Mouse (Mus musculus) neural tube, embryonic 11.5 days (tissue): Measurements from ENCODE around the gene Cyb5r2. TPM values are rescaled to one million over a fixed set of nuclear protein-coding genes. Genes with fewer than 3 reads are reported as not detected.

Experiments used
- ATAC-seq: fragments of 200-750 bp; cut with Nextera tagmentation; 2 replicates; pipeline ENCODE4 v1.8.0; 2017; ENCODE audit warnings: moderate number of reproducible peaks, mild to moderate bottlenecking, moderate TSS enrichment, moderate library complexity; ENCODE audit not compliant: insufficient read depth, low FRiP score, low TSS enrichment
- DNase-seq: peaks from one replicate; pipeline ENCODE4 v3.0.0-alpha.2; 2015; ENCODE audit warnings: low spot score
- H3K27ac ChIP-seq: fragments of 300-500 bp; sonication (generic); 2 replicates; pipeline ENCODE4 v1.5.1; 2014; ENCODE audit warnings: low read depth, mild to moderate bottlenecking, low read length
- H3K27me3 ChIP-seq: fragments of 300-500 bp; sonication (generic); 2 replicates; pipeline ENCODE4 v1.6.1; 2014; ENCODE audit warnings: mild to moderate bottlenecking, low read length, mixed read lengths; ENCODE audit not compliant: control insufficient read depth, insufficient read depth
- H3K36me3 ChIP-seq: fragments of 300-500 bp; sonication (generic); 2 replicates; pipeline ENCODE4 v1.6.1; 2014; ENCODE audit warnings: mild to moderate bottlenecking, low read length, moderate library complexity, mixed read lengths; ENCODE audit not compliant: control insufficient read depth, insufficient read depth
- H3K4me1 ChIP-seq: fragments of 300-500 bp; sonication (generic); 2 replicates; pipeline ENCODE4 v1.6.1; 2014; ENCODE audit warnings: low read length, mixed read lengths; ENCODE audit not compliant: control insufficient read depth, insufficient read depth
- H3K4me2 ChIP-seq: fragments of 300-500 bp; sonication (generic); 2 replicates; pipeline ENCODE4 v1.6.1; 2014; ENCODE audit warnings: low read depth, mild to moderate bottlenecking, moderate library complexity
- H3K4me3 ChIP-seq: fragments of 300-500 bp; sonication (generic); 2 replicates; pipeline ENCODE4 v1.5.1; 2014; ENCODE audit warnings: low read depth, low read length
- H3K9ac ChIP-seq: fragments of 300-500 bp; sonication (generic); 2 replicates; pipeline ENCODE4 v1.6.1; 2014; ENCODE audit warnings: mild to moderate bottlenecking, low read length
- H3K9me3 ChIP-seq: fragments of 300-500 bp; sonication (generic); 2 replicates; pipeline ENCODE4 v1.6.1; 2016; ENCODE audit warnings: low read length; ENCODE audit not compliant: control insufficient read depth
- WGBS: fragments of 180-500 bp; shearing (Covaris S2); extraction: QIAGEN DNeasy Blood & Tissue Kit; methylation state at CpG from one replicate; pipeline ENCODE4 v1.1.7; 2014; 5-methylcytosine and 5-hydroxymethylcytosine counted together
- polyA plus RNA-seq: library from polyadenylated mRNA; unstranded; fragments of >200 nt; fragmentation: Nextera tagmentation; extraction: Ambion mirVana; gene quantifications from 2 replicates; pipeline ENCODE4 v1.2.1, GENCODE M21; 2014

Gene Cyb5r2
- polyA plus RNA-seq, 1 experiment from 2014 or later: not detected

DNA sequence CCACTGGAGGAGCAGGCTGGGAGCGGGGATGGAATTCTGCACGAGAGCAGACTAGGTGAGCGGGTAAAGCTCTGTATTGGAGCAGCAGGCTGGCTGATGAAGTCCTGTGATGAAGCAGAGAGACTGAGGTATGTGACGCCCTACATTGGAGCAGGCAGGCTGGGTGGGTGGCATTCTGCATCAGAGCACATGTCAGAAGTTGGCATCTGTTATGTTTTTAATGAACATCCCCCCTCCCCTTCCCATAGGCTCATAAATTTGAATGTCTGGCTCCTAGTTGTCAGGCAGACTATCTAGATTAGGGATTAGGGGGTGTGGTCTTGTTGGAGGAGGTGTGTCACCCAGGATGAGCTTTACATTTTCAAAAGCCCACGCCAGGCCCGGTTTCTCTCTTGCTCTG, 45.1 kb downstream of the Cyb5r2 start:
- no peak overlapping the region for H3K27ac ChIP-seq
- no peak for ATAC-seq
- H3K4me2 ChIP-seq: no peak overlapping the region
- no peaks in the 10 kb centered on the region for H3K4me1 ChIP-seq
- H3K27me3 ChIP-seq: no peaks in the 10 kb centered on the region
- H3K36me3 ChIP-seq: no peaks in the 10 kb centered on the region
- H3K9ac ChIP-seq: no peak overlapping the region
- WGBS: 79% methylated on average over 6 of the region's 6 CpGs
- no peak for DNase-seq
- no peaks in the 10 kb centered on the region for H3K9me3 ChIP-seq
- H3K4me3 ChIP-seq: no peak overlapping the region

DNA sequence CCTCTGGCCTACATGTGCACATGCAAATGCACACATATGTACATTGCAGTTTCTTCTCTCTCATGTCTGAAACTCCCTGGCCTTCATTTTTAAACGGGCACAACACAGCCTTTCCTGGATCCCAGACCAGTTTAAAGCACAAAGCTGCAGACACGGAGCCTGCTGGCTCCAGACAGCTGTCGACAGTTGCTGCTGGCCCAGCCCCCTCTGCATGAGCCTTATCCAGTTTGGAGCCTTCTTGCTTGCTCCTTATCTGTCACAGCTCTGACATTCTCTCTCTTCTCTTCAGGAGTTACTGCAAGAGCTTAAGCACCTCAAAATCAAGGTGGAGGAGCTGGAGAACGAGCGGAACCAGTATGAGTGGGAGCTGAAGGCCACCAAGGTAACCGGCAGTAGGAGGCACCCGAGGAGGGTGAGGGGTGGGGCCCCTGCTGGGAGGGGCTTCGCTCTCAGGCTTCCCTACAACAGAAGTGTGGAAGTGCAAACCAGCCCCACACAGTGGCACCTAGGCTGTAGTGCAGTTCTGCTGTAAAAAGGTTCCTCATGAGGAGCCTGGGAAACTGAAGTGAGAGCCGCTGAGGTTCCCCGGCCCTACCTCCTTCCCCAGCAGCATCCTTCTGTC, 49.2 kb downstream of the Cyb5r2 start:
- Histone ChIP-seq H3K4me3 (no peak overlapping the region), H3K9me3 (no peaks in the 10 kb centered on the region), H3K36me3 (no peaks in the 10 kb centered on the region), H3K27me3 (no peaks in the 10 kb centered on the region), H3K4me2 (peak overlapping the region; percentile 21; the same call in 1 of the 2 replicates), H3K9ac (no peak overlapping the region), H3K4me1 (no peaks in the 10 kb centered on the region), H3K27ac (no peak overlapping the region)
- ATAC-seq: peak; percentile 77
- WGBS: 5% methylated on average over 10 of the region's 10 CpGs
- DNase-seq: peak; percentile 67

DNA sequence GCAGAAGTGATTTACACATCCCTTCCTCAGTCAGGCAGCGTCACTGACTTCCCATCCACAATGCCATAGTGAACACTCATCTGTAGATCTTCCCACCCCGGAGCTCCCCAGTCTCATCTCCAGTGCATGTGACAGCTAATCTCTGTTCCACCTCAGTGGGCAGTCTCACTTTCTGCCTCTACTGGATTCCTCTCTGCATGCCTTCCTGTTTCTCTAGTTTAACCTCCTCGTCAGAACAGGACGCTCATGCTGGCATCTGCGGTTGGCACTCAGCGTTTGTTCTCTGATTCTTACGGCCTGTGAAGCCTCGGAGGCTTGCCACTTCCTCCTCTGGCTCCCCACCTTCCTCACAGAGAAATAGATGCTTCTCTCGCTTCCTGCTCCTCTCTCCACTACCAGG, 50.2 kb downstream of the Cyb5r2 start:
- H3K27ac ChIP-seq: no peak overlapping the region
- H3K9me3 ChIP-seq: no peaks in the 10 kb centered on the region
- no peak for ATAC-seq
- DNase-seq: no peak
- no peaks in the 10 kb centered on the region for H3K4me1 ChIP-seq
- no peaks in the 10 kb centered on the region for H3K36me3 ChIP-seq
- H3K27me3 ChIP-seq: no peaks in the 10 kb centered on the region
- H3K4me2 ChIP-seq: no peak overlapping the region
- H3K4me3 ChIP-seq: no peak overlapping the region
- 72% methylated on average over 9 of the region's 9 CpGs for WGBS
- H3K9ac ChIP-seq: no peak overlapping the region

DNA sequence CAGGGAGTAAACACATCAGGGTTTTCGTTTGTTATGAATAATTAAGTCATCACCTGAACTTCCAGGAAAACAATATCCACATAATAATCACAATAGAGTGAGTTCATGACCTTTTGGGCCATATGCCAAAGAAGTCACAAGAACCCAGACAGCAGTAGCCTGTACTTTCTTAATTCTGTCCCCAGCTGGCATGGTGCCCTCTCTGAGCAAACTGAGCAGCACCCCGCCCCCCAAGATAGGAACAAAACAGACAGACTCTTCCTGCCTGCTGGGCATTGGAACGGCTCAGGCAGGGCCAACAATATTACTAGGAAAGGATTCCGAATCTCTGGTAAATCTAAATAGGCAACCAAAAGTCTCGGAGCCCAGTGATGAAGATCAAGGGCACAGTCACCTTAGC, 51.9 kb downstream of the Cyb5r2 start:
- no peak for ATAC-seq
- no peaks in the 10 kb centered on the region for H3K27me3 ChIP-seq
- WGBS: 90% methylated on average over 5 of the region's 5 CpGs

DNA sequence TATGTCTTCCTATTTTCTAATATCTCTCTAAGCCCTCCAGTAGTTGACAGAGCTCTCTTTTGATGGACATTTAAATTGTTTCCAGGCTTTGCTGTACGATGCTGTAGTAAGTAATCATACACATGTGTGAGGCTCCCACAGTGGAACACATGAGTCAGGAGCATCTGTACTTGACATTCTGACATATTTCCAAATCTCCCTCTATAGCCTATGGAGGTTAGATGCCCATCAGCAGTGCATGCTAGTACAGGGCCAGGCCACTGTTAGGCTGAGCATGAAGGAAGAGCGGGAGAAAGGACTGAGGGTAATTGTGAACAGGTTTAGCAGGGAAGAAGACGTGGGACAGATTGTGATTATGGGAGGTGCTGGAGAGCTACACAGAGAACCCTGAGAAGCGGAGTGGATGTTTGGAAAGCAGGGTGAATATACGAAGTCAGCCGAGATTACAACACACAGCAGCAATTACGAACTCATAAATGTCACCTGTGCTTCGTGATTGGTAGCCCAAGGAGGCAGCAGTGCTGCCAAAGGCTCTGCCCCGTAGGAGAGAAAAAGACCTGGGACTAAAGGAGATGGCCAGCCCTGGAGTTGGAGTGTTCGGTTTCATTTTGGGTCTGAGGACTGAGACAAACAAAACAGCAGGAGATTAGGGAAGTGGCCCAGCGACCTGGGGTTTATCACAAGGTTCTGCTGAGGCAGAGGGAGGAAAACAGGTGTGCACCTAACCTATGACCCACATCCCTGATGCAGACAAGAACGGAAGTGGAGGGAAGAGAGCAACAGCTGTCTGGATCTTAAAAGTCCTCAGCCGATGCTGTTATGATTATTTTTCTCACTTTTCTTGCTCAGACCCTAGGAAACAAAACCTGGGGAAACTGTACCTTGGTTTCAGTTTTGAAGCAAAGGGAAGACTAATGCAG, 55.1 kb downstream of the Cyb5r2 start:
- Histone ChIP-seq H3K27me3 (no peaks in the 10 kb centered on the region), H3K4me3 (no peak overlapping the region), H3K9ac (no peak overlapping the region), H3K27ac (no peak overlapping the region), H3K4me1 (no peaks in the 10 kb centered on the region), H3K36me3 (no peaks in the 10 kb centered on the region), H3K4me2 (no peak overlapping the region), H3K9me3 (no peaks in the 10 kb centered on the region)
- no peak for ATAC-seq
- 66% methylated on average over 13 of the region's 13 CpGs for WGBS
- no peak for DNase-seq

More for the DNA sequence above, 51.9 kb downstream of the Cyb5r2 start:
- no peak overlapping the region for H3K4me2 ChIP-seq
- H3K9me3 ChIP-seq: no peaks in the 10 kb centered on the region
- H3K27ac ChIP-seq: no peak overlapping the region
- no peak overlapping the region for H3K4me3 ChIP-seq
- no peak overlapping the region for H3K9ac ChIP-seq
- no peaks in the 10 kb centered on the region for H3K4me1 ChIP-seq
- DNase-seq: no peak
- no peaks in the 10 kb centered on the region for H3K36me3 ChIP-seq

DNA sequence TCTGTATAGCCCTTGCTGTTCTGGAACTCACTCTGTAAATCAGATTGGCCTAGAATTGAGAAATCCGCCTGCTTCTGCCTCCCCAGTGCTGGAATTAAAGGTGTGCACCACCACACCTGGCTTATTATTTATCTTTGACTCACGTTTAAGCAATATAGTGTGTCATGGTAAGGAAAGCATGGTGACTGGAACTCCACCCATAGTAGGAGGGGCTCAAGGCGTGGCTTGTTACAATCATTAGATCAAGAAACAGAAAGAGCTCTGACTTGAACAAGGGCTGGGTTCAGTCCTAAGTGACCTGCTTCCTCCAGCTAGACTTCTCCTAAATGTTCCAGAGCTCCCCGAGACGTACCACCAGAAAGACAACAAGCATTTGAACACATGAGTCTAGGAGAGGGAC, 57.2 kb downstream of the Cyb5r2 start:
- Histone ChIP-seq H3K27ac (no peak overlapping the region), H3K36me3 (no peaks in the 10 kb centered on the region), H3K4me1 (no peaks in the 10 kb centered on the region), H3K4me2 (no peak overlapping the region), H3K9me3 (no peaks in the 10 kb centered on the region), H3K9ac (no peak overlapping the region), H3K4me3 (no peak overlapping the region), H3K27me3 (0 out of 2 replicates have a peak, but pooled peaks cover 4% of the 10 kb centered on the region)
- WGBS: 89% methylated on average over 5 of the region's 5 CpGs
- ATAC-seq (no peak), DNase-seq (no peak)

DNA sequence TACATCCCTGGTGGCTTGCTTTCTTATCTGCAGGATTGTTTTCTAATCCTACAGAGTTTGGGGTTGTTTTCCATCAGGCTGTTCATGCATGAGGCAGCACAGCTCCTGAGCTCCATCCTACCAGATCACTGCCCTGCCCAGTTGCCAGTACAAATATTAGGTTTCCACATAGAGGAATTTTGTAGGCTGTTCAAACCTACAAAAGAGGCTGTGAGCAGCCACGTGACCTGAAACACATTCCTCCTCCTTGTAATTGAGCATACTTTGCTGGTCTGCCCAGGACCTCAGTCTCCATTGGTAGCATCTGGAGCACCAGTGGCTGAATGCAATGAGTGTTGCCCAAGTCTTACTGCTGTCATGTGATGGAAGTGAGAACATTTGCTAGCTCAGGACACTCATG, 57.9 kb downstream of the Cyb5r2 start:
- Histone ChIP-seq H3K4me2 (no peak overlapping the region), H3K27me3 (0 out of 2 replicates have a peak, but pooled peaks cover 4% of the 10 kb centered on the region), H3K9me3 (no peaks in the 10 kb centered on the region), H3K27ac (no peak overlapping the region), H3K36me3 (no peaks in the 10 kb centered on the region), H3K4me3 (no peak overlapping the region), H3K4me1 (no peaks in the 10 kb centered on the region), H3K9ac (no peak overlapping the region)
- DNase-seq: no peak
- WGBS: 89% methylated on average over 1 of the region's 1 CpGs
- ATAC-seq: no peak
